Mouse (Mus musculus) hindbrain, embryonic 13.5 days (tissue): ENCODE data around the gene Nmnat3. TPM values are rescaled to one million over a fixed set of nuclear protein-coding genes. Genes with fewer than 3 reads are reported as not detected.

Experiments
- polyA plus RNA-seq: library from polyadenylated mRNA; unstranded; fragments of >200 nt; fragmentation: Nextera tagmentation; extraction: Ambion mirVana; gene quantifications from 2 replicates; pipeline ENCODE4 v1.2.1, GENCODE M21; 2015

Gene Nmnat3
- polyA plus RNA-seq, 1 experiment from 2014 or later: 1.4 TPM

Other genes with a start within 250 kb of the Nmnat3 start
- gene Rbp1, start 135.5 kb downstream of the Nmnat3 start, polyA plus RNA-seq: 66.7 and 67.4 TPM in 2 replicates
- gene Rbp2, start 198.7 kb downstream of the Nmnat3 start, polyA plus RNA-seq: 0.62 and 1.2 TPM in 2 replicates